Mouse (Mus musculus) ovary, postnatal 10 days (tissue): ENCODE measurements around the gene Glb1l.
"Not testable (repeated sequence)": the region's sequence is repeated elsewhere in the genome, so short reads cannot be mapped to it uniquely, and the experiment has no call there.

Source experiments
- DNase-seq: peaks from one replicate; pipeline ENCODE4 v3.0.0; 2022; ENCODE audit warnings: low spot score

Gene Glb1l

DNA sequence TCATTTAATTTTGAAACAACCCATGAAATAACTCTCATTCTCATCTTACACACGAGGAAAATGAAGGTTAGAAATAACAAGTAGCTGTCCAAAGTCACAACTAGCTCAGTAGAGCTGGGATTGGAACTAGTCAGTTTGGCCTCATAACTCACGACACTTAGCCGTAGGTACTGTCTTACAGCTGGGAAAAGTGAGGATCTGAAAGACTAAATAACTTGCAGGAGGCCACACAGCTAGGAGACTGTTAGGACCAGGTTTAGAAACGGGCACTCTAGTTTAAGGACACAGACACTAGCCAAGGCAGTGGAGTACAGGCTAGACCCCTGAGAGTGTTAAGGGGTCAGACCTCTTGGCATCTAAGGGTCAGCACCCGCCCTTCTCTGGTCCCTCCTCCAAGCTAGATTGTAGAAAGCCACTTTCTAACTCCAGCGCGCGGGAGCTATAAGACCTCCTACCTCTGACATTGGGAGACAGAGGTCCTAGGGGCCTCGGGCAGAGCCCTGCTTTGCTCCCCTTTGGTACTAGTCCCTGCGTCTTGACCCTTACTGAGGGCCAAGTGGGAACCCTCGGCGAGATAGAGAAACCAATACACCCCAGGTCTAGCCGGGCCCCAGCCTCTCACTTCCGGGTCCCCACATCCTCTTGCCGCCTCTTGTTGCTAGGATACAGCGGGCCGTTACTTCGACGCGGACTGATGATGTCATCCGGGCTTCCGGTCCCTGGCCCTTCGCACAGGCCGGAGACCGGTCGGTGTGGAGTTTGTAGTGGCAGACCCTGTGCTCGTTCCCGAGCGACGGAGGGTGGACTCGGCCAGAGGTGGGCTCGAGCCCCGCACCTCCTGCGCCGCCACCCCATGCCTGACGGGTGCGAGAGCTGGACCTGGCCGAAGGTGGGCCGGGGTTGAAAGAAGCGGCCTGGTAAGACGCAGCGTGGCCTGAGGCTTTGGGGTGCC, at the start of gene Glb1l, which contains the start of gene Stk16:
TSS of gene Glb1l (minus strand) at position 678 of the 952 bp plus-strand sequence.
TSS of gene Stk16 (plus strand) at position 703 of the 952 bp plus-strand sequence.
- DNase-seq = peak; percentile 96

DNA sequence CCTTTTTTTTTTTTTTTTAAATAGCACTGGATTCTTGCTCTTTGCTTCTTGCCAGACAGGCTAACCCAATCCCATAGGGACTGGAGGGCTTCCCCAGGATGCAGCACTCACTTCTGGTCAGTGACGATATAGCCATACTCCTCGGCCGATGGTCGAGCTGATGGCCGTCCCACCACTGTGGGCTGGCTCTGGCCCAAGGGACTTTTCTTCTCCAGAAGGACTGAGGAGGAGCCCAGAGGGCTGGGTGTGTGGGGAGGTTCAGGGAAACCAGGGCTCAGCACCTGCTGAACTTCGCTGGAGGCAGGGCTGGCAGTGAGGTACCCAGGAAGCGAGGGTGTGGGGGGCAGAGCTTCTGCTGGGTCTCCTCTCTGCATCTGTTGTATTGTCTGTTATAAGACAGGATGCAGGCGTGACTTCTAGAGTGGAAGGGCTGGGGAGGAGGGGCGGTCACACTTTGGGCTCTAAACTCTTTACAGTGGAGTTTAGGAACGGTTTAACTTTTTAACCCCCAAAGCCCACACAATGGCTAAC, 45.0 kb upstream of the Glb1l start:
- DNase-seq = no peak

DNA sequence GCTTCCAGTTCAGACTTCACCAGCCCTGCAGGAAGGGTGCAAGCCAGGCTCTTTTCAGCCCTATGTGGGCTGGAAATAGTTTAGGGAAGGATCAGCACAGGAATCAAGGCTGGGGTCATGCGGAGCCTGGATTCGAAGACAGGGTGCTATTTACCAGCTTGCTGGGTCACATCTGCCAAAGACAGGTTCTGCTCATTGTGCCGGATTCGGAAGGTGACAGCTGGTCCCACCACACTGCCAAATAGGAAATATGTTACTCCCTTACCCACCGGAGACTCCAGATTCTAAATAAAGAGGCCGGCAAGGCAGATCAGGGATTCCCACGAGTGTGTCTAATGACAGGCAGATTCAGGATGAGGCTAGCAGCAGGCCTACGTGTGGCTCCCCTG, 44.0 kb upstream of the Glb1l start:
- no peak for DNase-seq

DNA sequence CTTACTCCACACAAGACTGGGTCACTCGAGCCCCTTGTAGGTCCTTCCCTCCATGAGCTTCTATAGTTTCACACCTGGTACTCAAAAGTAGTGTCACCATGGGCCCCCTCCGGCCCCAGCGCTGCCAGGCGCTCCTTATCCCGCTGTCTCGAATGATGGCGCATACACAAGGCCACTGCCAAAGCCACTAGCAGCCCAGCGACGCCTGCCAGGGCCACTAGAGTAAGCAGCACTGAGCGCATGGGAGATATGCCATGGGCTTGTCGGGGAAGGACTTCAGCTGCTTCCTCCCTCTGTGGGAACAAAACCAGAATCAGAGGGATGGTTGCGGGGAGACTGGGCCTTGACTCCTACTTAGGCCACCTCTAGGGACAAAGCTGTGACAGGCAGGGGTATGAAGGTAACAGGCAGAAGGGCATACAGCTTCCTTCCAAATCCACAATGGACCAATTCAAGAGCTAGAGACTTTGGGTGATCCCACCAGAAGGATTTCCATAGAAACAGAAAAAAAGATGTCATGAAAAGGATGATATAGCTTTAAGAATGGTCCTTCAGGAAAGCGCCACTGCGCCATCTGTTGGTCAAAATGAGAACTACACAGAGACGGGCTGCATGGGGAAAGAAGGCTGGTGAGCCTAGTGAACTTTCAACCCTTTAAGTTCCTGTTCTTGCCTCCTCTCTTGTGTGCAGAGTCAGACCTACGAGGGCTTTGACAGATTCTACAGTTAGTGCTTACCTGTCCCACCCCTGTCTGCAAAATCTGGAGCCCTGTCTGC, 43.4 kb upstream of the Glb1l start:
- DNase-seq = peak; percentile 48

DNA sequence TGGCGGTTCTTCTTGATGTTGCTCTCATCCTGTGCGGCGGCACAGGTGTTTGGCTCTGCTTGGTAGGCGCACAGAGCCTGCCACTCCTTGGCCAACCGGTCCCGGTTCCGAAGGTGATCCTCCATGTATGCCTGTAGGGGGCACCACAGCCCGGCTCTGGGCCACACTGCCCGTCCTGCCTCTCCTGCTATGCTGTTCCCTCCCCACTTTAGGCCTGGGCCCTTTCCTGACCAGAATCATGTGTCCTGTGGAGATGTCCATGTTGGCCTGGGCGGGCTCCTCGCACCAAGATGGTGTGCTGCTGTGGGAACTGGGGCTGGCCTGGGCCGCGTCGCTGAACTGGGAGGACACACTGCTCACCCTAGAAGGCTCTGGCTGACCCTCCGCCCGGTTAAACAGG, 42.4 kb upstream of the Glb1l start:
- no peak for DNase-seq

DNA sequence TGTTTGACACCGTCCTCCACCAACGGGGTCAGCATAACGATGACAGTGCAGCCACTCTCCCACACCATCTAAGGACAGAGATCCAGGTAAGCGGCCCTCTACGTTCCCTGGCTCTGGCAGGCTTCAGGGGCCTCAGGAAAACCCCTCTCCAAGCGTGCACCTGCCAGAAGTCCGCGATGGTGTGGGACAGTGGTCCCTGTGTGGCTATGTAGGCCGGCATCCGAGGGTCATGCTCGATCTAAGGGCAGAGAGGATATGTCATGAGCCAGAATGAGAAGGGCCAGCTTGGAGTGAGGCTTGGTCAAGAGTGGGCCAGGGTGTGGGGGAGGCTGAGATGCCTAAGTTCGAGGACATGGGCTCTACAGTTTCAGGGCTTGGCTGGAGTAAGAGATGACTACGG, 41.7 kb upstream of the Glb1l start:
- no peak for DNase-seq

DNA sequence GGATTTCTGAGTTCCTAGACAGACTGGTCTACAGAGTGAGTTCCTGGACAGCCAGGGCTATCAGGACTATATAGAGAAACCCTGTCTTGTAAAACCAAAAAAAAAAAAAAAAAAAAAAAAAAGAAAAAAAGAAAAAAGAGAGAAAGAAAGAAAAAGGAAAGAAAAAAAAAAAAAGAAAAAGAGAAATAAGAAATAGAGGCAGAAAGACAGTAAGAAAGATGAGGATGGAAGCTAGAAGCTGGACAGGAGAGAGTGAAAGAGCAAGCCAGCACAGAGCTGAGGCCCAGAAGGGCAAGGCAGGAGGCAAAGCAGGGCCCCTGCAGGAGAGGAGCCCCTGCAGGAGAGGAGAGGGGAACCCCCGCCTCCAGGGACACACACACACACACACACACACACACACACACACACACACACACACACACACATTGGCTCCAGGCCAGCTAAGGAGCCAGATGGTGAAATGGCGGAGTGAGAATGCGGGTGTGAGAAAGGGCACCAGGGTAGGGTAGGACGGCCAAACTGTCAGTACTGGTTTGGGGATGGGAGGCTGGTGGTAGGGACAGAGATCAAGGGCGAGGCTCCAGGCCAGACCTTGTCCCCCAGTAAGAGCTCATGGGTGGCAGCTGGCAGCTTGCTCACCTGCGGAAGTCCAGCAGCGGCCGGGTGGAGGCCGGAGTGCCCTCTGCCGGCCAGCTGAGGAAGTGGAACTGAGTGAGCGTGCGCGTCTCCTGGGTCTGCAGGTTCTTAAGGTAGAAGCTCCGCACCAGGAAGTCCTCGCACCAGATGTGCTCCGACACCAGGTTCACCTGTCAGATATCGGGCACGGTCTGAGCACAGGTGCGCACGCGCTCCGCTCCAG, 40.7 kb upstream of the Glb1l start:
- DNase-seq = peak; percentile 42

DNA sequence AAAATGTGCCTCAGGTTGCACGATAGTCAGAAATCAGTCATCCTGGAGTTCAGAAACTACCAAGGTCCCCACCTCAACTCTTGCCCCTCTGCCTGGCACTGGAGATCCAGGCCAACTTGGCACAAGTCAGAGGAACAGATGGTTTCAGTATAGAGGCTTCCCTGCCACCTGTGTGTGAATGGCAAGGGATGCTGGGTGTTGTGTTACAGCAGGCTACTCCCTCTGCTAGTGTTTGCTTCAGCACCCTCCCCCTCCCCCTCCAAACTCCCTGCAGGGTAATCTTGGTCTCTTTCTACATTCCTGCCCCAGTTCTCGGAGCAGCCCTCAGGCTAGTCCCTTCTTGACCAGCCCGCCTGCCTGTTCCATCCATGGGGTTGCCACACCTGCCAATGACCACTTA, 39.9 kb upstream of the Glb1l start:
- no peak for DNase-seq

DNA sequence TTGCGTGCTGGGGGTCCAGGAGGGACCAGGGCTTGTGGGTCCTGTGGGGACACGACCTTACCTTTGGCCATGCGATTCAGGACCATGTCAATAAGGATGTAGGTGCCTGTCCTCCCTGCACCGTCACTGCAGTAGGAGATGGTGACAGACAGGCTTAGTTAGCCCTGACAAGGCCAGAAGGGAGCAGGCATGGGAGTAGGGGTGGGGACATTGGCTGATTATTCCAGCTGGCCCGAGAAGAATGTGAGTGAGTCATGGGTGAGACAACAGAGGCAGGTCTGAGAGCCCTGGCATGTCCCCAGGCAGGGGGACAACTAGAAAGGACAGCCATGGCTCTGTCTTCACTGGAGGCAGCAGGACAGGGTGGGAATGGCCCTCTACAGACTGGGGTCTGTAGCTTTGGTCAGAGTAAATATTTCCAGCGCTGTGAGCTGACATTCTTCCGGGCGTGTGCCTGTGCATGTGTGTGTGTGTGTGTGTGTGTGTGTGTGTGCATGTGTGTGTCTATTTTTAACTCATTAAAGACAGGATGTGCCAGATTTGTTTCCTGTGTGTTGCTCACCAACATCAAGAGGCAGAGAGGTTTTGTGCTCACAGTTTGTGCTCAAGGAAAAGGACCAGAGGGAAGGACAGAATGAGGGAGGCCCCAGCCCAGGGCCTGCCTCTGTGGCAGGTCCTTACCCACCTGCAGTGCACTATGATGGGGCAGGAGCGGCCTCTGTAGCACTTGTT, 37.6 kb upstream of the Glb1l start:
- DNase-seq = no peak

DNA sequence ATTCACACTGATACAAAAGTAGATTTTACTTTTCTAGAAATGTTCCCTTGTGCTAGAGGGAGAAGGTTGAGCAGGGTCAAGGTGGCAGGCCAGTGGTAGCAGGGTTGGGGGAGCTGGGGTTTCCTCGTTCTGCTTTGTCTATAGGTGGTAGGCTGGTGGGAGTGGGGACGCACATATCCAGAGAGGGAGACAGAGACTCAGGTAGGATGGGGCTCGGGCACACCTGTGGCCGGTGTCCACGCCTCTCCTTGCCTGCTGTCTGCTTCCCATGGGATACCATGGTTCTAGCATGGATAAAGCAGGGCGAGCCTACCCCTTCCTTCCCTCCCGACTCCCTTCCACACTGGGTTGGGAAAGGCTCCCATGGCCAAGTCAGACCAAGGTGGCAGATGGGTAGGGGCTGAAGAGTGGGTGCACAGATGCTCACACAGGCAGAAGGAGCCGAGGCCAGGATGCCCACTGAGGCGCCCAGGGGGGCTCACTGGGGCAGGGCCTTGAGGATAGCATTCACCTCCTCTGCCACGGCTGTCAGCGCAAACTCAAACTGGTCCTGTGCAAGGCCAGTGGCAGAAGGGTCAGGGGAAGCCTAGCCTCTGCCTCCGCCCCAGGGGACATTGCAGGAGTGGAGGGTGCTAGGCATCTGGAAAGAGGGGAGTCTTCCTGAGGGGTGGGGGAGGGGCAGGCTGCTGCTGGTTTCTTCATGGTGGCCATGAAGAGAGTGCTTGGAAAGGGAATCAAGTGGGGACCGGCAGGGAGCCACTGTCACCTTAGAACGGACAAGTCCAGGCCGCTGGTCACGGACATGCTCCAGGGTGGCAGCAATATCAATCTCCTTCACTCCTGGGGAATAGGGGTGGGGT, 36.7 kb upstream of the Glb1l start:
- DNase-seq = no peak

DNA sequence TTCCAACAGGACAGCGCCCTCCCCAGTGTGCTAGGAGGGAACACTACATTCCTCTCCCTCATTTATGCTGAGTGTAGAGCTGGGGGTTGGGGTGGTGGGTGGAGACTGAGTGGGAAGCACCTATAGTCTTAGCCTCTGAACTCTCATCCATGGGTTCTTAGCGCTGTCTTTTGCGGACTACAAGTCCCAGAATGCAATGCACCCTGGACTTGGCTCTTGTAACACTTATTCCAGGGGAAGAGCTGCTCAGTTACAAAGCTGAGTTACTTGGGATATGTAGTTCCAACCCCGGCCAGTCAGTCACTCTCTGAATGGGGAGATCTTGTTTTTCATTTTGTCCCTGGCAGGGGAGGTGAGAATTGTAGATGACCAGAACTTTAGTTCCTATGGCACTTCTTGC, 34.2 kb upstream of the Glb1l start:
- DNase-seq = no peak

DNA sequence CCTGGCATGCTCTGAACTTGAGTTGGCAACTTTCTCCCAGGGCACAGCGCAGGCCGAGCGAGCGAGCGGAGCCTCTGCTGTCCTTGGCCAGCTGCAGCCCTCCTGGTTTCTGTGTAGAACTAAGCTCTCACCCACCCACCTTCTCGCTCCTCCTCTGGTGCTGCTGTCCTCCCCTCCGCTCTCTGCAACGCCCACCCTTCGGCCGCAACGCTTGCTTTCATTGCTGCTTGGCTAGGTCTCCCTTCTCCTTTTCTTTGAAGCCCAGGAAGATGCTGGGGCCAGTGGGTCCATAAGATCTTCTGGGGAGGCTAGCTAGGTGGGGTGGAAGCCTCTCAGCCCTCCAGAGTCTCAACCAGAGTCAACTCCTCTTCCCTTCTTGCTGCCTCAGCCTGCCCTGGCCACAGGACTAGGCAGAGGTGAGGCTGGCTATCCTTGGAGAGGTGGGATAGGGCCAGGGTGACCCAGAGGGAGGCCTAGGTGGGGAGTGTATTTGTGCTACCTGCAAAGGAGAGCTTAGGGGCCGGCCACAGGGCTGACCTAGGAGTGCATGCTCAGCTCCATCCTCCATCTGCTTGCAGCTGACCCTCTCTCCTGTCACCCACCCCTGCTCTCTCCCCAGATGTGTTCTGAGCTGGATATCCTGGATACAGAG, 33.7 kb upstream of the Glb1l start:
- DNase-seq = no peak

DNA sequence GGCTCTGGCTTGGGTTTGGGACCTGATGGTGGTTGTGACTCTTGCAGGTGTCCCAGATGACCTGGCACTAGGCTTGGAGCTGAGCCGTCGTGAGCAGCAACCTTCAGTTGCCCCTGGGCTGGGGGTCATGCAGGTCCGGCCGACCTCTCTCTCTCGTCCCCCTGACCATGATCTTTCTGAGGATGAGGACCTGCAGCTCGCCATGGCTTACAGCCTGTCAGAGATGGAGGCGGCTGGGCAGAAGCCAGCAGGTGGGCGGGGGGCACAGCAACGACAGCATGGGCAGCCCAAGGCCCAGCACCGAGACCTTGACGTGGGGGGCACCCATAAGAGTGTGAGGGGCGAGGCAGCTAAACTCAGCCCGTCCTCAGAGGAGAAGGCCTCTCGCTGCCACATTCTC, 32.8 kb upstream of the Glb1l start:
- no peak for DNase-seq

DNA sequence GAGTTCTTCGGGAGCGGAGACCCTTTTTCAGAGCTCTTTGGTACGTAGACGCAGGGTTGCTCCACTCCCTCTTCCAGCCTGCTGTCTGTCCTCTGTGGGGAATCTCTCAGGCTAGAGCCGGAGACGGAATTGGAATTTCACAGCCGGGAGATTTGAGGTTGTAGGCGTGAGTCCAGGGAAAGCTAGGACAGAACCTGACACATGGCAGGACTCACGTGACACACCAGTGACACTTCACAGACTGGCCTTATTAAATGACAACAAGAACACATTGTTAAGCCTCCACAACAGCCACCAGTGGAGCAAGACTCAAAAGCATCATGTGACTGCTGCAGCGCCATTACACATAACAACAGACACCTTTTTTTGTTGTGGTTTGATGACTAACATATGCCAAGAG, 29.0 kb upstream of the Glb1l start:
- no peak for DNase-seq

DNA sequence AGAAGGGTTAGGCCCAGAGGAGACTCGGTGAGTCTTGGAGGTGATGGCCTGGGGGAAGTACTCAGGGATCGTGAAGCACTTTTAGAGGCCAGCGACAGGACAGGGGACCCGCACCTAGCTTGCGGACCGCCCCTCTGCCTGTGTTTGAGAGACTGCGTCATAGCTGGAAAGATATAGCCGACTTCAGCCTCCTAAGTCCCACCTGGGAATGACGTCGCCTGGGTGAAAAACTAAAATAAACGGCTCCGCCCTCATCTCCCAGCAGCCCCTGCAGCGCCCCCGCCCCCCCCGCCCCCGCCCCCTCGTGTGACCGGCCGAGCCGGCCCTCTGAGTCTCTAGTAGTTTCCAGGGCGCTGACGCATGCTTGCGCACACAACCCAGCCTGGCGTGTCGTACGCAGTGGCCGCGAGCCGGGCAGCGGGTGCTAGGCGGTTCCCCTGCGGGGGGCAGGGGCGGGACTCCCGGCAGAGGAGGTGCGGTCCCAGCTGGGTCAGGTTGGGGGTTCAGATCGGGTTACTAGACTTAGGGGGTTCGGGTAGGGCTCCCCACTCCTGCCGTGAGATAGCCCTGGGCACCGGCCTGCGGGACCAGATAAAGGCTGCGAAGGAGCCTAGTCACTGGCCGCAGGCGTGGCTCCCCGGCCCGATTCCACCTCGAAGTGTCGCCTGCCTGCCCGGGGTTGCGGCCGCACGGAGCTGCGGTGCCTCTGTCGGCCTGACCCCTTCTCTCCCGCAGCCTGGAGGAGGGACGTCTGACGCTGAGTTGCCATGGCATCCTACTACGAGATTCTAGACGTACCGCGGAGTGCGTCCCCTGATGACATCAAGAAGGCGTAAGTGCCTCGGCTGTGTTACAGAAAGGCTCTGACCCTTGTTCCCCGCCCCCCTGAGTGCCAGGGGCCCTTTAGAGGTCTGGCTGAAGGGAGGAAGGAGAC, 25.8 kb upstream of the Glb1l start, which contains the start of gene Dnajb2:
TSS of gene Dnajb2 (plus strand) at position 290 of the 934 bp plus-strand sequence.
- DNase-seq = peak; percentile 73

DNA sequence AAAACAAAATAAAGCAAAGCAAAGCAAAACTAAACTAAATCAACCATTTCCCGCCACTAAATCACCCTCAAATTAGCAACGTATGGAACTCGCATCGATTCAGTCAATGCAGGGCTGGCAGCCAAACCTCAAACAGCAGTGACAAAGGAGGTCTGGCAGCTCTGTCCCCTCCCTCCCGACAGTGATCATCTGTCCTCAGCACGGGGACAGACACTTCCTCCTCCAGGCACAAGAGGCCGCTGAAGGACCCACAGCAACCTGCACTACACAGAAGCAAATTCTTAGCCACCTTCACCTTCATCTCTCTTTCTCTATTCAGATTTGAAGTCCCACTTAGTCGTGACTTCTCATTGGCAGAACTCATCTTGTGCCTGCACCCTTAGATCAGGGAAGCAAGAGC, 24.0 kb upstream of the Glb1l start:
- DNase-seq = no peak

DNA sequence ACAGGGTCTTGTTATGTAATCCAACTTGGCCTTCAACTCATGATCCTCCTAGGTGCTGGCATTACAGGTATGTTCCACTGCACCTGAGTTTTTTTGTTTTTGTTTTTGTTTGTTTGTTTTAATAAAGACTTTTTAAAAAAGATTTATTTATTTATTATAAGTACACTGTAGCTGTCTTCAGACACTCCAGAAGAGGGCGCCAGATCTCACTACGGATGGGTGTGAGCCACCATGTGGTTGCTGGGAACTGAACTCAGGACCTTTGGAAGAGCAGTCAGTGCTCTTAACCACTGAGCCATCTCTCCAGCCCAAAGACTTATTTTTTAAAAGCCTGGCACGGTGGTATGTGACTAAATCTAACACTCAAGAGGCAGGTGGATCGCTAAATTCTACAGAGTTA, 21.9 kb upstream of the Glb1l start:
- not testable (repeated sequence) for DNase-seq

DNA sequence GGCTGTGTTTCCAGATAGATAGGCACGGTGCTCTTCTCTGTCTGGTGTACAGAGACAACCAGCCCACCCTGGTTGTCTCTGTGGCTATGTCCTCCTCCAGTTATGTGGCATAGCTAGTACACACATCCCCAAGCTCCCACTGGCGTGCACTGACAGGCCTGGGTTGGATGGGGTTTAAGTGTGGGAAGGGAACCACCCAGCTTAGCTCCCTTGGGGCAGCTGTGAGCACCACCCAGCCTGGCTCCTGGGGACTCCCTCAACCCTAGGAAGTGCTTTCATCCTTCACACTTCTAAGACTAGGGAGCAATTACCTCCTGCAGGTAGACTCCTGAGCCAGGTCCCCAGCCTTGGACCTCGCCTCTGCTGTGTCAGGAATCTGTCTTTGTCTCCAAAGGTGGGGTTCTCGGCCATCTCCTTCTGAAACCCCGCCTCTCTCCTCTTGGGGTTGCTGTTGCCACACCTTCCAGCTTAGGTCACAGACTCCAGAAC, 21.1 kb upstream of the Glb1l start, which contains the start of gene A630095N17Rik:
TSS of gene A630095N17Rik (minus strand) at position 439 of the 489 bp plus-strand sequence.
- no peak for DNase-seq
